Mouse (Mus musculus) G1E-ER4 (cell line): ENCODE results near the gene Trmt1l. TPM values are rescaled to one million over a fixed set of nuclear protein-coding genes. Genes with fewer than 3 reads are reported as not detected.
A peak's percentile ranks its signal among the peaks of the same experiment; 100 is the strongest.

Experiments
- GATA1 ChIP-seq: IDR thresholded peaks from one replicate; pipeline ENCODE4 v1.8.0; 2012; ENCODE audit warnings: low read length, inconsistent platforms
- polyA plus RNA-seq: library from polyadenylated mRNA; stranded (reverse); fragments of >175 nt; gene quantifications from 2 replicates; pipeline ENCODE4 v1.2.3, GENCODE M21; 2012

Gene Trmt1l
- polyA plus RNA-seq, 1 experiment = 29.8 TPM

- TF ChIP-seq GATA1 = no peak
Observed at GRCm38 (mm10) chr1:151484754-151485153, 56.4 kb downstream of the Trmt1l start.

- no peak for TF ChIP-seq GATA1
Observed at GRCm38 (mm10) chr1:151489806-151490205, 61.5 kb downstream of the Trmt1l start.

DNA sequence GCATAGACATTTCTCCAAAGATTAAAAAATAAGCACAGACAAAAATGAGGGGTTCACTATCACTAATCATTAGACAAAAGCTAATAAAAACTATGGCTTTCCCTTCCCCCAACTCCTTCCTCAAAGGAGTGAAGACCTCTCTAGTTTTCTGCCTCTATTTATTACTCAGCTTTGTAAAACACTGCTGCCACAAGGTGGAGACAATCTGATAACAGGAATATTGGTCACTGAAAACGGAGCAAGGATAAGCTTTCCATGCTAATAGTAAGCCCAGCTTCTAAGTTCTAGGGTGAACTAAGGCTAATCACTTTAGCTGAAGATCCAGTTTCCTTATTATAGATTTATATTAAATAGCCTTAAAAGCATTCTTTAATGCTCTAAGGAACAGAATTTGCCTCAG lies 64.1 kb downstream of the Trmt1l start:
- TF ChIP-seq GATA1 = no peak

DNA sequence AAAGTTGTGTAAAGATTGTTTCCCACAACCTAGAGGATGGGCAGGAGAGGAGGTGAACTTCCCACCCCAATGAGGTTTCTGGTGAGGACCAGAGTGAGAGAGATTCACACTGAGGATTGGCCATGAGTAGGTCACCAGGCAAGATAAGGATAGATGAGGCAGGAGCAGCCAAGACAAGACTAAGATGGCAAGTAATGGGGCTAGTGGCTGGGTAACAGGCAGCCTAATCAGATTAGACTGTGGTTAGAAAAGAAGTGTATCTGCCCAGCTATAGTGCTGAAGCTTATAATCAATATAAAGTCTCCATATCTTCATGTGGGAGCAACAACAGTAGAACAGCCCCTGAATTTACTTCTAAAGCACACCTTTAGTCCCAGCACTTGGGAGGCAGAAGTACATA lies 65.5 kb downstream of the Trmt1l start:
- TF ChIP-seq GATA1 = peak; percentile 51

- no peak for TF ChIP-seq GATA1
Observed at GRCm38 (mm10) chr1:151494711-151495110, 66.4 kb downstream of the Trmt1l start.

- no peak for TF ChIP-seq GATA1
Observed at GRCm38 (mm10) chr1:151495635-151496285, 67.4 kb downstream of the Trmt1l start.

DNA sequence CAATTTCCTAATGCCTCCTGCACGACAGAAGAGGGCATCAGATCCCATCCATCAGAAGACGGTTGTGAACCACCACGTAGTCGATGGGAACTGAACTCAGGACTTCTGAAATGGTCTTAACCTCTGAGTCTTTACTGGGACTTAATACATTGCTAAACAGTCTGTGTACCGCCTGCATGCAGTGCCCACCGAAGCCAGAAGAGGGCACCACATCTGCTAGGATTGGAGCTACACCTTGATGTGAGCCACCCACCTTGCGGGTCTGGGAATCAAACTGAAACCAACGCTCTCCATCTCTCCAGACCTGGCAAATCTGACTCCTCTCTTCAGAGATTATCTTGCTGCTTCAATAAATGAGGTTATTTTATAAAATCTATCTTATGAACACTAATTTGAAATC lies 68.7 kb downstream of the Trmt1l start:
- TF ChIP-seq GATA1 = no peak

DNA sequence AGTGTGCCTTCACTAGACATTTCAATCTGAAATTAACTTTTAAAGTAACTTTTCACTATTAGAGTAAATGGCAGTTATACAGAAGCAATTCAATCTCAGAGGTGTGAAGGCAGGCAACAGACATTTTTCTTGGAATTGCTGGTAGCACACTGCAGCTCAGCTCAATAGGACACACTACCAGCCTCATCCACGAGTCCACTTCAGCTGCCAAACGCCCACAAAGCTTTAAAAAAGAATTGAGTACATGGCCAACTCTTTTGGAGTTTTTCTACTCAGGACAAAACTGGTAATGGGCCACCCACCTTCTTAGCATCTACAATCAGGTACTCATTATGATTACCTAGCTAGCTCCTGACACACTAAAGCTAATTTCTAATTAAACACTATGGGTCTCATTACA lies 69.6 kb downstream of the Trmt1l start:
- no peak for TF ChIP-seq GATA1

DNA sequence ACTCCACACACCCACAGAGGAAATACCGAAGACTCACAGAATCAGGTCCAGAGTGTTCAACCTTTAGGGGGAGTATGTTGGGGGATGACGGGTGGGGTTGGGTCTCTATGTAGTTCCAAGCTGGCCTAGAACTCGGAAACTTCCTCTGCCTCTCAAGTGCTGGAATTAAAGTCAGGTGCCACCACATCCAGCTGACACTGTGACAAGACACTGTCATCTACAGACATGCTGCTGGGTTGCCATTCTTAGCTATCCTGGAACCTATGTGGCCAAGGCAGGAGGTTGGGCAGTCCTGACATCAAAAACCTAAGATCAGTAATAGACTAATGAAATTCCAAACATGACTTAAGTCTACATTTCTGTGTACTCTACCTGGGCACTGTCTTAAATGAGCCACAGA lies 70.0 kb downstream of the Trmt1l start:
- TF ChIP-seq GATA1 = no peak

DNA sequence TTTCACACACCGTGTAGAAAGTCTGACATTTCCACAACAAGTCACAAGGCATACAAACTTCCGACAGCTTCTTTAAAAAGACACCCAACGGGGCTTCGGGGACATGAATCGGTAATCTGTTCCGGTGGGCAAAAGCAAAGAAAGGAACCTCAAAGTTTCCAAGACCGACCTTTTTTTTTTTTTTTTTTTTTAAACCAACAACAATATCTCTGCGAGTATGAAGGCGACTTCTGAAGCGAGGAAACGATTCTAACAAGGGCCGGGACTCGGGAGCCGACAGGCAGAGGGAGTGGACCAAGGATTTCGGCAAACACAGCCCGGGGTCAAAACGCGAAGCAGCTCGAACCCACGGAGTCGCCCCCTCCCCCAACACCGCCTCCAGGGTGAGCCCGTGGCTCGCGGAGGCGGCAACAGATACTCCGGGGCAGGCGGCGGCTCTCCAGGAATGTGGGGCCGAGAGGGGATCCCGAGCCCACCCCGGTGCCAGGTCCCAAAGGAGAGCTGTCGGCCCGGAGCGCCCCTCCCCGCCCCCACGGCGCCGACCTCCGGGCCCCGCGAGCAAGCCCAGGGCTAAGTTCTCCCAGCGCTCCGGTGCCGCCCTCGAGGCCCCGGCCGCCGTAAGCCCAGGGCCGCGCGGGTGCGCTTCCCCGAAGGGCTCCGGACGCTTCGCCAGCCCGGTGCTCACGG lies 71.6 kb downstream of the Trmt1l start:
- no peak for TF ChIP-seq GATA1

GRCm38 (mm10) chr1:151500531-151501361 lies 72.4 kb downstream of the Trmt1l start, which contains the start of gene Rnf2:
Gene Rnf2, minus strand, starts transcription at chr1:151500955.
- no peak for TF ChIP-seq GATA1

Other genes with a start within 250 kb of the Trmt1l start
- gene Gm47985, start 246.0 kb upstream of the Trmt1l start, polyA plus RNA-seq = 0.32 and 0.96 TPM in 2 replicates
- gene Gm8947, start 236.2 kb upstream of the Trmt1l start, polyA plus RNA-seq = 0.10 and 0.59 TPM in 2 replicates
- 2.7 and 3.0 TPM in 2 replicates for gene Gm47995, start 230.1 kb upstream of the Trmt1l start, polyA plus RNA-seq
- 0.98 and 1.1 TPM in 2 replicates for gene 3110040M04Rik, start 224.4 kb upstream of the Trmt1l start, polyA plus RNA-seq
- gene Gm47996, start 218.4 kb upstream of the Trmt1l start, polyA plus RNA-seq = 0.36 TPM in 2 replicates
- gene Ivns1abp, start 84.1 kb upstream of the Trmt1l start, polyA plus RNA-seq = 126 and 153 TPM in 2 replicates
- gene Swt1, start 87 bp upstream of the Trmt1l start, polyA plus RNA-seq = 0.49 and 0.78 TPM in 2 replicates
- 50.0 and 79.9 TPM in 2 replicates for gene Rnf2, start 72.4 kb downstream of the Trmt1l start, polyA plus RNA-seq
- 0.02 and 0.03 TPM in 2 replicates for gene Fam129a, start 142.6 kb downstream of the Trmt1l start, polyA plus RNA-seq